Mouse (Mus musculus): ENCODE measurements around the gene Nhsl1.
"Not testable (repeated sequence)": the region's sequence is repeated elsewhere in the genome, so short reads cannot be mapped to it uniquely, and the experiment has no call there.

The Nhsl1 gene

GRCm38 (mm10) chr10:18545813-18546235 is 227.0 kb downstream of the Nhsl1 start, which contains the start of gene Hebp2:
Gene Hebp2, minus strand, starts transcription at chr10:18546076.
- DNase-seq: peak; percentile 63

- DNase-seq: no peak
These were observed 228.6 kb downstream of the Nhsl1 start for GRCm38 (mm10) chr10:18547381-18547780.

- no peak for DNase-seq
These were observed 230.8 kb downstream of the Nhsl1 start for GRCm38 (mm10) chr10:18549321-18550216.

GRCm38 (mm10) chr10:18559076-18559475 is 240.3 kb downstream of the Nhsl1 start:
- DNase-seq: not testable (repeated sequence)

- DNase-seq: no peak
These were observed 242.7 kb downstream of the Nhsl1 start for GRCm38 (mm10) chr10:18561445-18561844.

GRCm38 (mm10) chr10:18562940-18563339 is 244.2 kb downstream of the Nhsl1 start:
- DNase-seq: peak; percentile 63

GRCm38 (mm10) chr10:18572581-18572980 is 253.8 kb downstream of the Nhsl1 start:
- no peak for DNase-seq

Measured in kidney, adult 18-20 months (tissue).